Mouse (Mus musculus) adipocyte (in vitro differentiated cells): ENCODE measurements around the gene Lgr4.

Experiments
- DNase-seq: peaks from one replicate; pipeline ENCODE4 v3.0.0-alpha.2; 2016; ENCODE audit warnings: low spot score

Lgr4 gene

GRCm38 (mm10) chr2:110017616-110018505, 100.4 kb downstream of the Lgr4 start, which contains the start of gene Ccdc34:
Ccdc34 (plus strand) TSS chr2:110017817.
- DNase-seq = peak; percentile 93

GRCm38 (mm10) chr2:110019656-110020055, 102.2 kb downstream of the Lgr4 start:
- DNase-seq = peak; percentile 22

GRCm38 (mm10) chr2:110020430-110020829, 103.0 kb downstream of the Lgr4 start:
- DNase-seq = no peak

- no peak for DNase-seq
Observed at GRCm38 (mm10) chr2:110036265-110036664, 118.8 kb downstream of the Lgr4 start.

GRCm38 (mm10) chr2:110036665-110037064, 119.2 kb downstream of the Lgr4 start:
- DNase-seq = no peak

- no peak for DNase-seq
Observed at GRCm38 (mm10) chr2:110037221-110037620, 119.8 kb downstream of the Lgr4 start.

- DNase-seq = no peak
Observed at GRCm38 (mm10) chr2:110038341-110038740, 120.9 kb downstream of the Lgr4 start.

GRCm38 (mm10) chr2:110042861-110043760, 125.7 kb downstream of the Lgr4 start:
- DNase-seq = peak; percentile 17

- no peak for DNase-seq
Observed at GRCm38 (mm10) chr2:110058424-110058823, 141.0 kb downstream of the Lgr4 start.

GRCm38 (mm10) chr2:110063131-110063530, 145.7 kb downstream of the Lgr4 start:
- DNase-seq = peak; percentile 79
